Mouse (Mus musculus) ZHBTc4 (cell line): Measurements from ENCODE around the gene Cdh24.

ENCODE experiments used
- DNase-seq: peaks from one replicate; pipeline ENCODE4 v3.0.0-alpha.2; 2011; ENCODE audit warnings: low read depth, low spot score

Cdh24 gene

GRCm38 (mm10) chr14:54641305-54641969 lies at the start of gene Cdh24:
TSS of gene Cdh24 (minus strand) at chr14:54641364.
- DNase-seq: peak; percentile 91

GRCm38 (mm10) chr14:54687251-54687650 lies 46.1 kb upstream of the Cdh24 start:
- no peak for DNase-seq

DNA sequence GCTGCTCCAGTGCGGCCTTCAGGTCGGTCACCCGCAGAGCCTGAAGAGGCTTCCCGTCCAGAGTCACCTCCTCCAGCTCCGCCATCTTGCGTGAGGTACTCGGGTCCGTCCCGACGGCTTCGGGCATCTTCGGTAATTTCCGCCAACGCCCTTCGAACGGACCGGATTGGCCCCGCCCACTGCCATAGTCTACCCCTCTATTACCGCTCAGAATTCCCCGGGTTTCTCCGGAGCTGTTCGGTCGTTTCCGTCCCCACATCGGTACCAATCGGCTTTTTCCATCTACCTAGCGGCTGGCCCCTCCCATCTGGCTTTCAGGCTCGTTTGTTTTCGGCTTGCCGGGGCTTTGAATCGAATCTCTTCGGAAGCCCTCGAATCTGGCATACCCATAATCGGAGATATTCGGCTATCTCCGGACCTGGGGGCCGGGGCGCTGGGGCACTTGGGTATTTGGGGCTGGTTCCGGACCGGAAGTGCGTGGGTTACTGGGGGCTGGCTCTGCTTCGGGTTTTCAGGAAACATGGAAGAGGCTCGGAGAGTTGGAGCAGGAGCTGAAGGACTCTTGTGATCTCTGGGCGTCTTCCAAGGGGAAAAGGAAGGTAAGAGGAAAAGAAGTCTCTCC lies 45.5 kb upstream of the Cdh24 start, which contains the start of gene Acin1:
Gene Acin1 (minus strand): TSS at position 410 of the 622 bp plus-strand sequence.
- DNase-seq: peak; percentile 97

GRCm38 (mm10) chr14:54686063-54686521 lies 44.9 kb upstream of the Cdh24 start, which contains the start of gene 1700123O20Rik:
TSS of gene 1700123O20Rik (plus strand) at chr14:54686216.
- peak; percentile 95 for DNase-seq

DNA sequence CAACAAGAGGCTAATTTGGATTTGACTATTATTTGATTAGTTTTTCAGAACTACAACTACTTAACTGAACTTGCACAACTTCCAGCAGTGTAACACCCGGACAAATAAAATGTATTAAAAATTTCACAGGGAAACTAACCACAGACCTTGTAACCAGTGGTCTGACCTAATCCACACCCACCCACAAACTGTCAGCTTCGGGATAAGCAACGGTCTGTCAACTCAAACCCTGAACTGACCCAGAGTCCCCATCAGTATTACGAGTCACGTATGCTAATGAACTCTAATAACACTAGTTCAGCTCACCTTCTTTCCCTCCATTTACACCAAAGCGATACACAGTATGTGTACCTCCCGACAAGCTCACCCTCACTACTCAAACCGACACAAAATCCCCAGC lies 44.3 kb upstream of the Cdh24 start:
- DNase-seq: no peak

DNA sequence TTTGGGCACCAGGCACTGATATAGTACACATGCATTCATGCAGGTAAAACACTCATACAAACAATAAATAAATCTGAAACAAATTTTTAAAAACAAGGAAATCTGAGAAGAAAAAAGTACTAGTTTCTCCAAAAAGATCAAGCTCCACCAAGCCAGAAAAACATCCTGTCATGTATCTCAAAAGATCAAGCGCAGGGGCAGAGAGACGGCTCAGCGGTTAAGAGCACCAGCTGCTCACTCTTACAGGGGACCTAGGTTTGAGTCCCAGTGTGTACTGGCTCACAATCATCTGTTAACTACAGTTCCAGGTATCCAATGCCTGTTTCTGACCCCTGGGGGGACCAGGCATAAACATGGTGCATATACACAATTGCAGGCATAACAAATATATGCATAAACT lies 41.2 kb upstream of the Cdh24 start:
- DNase-seq: no peak

DNA sequence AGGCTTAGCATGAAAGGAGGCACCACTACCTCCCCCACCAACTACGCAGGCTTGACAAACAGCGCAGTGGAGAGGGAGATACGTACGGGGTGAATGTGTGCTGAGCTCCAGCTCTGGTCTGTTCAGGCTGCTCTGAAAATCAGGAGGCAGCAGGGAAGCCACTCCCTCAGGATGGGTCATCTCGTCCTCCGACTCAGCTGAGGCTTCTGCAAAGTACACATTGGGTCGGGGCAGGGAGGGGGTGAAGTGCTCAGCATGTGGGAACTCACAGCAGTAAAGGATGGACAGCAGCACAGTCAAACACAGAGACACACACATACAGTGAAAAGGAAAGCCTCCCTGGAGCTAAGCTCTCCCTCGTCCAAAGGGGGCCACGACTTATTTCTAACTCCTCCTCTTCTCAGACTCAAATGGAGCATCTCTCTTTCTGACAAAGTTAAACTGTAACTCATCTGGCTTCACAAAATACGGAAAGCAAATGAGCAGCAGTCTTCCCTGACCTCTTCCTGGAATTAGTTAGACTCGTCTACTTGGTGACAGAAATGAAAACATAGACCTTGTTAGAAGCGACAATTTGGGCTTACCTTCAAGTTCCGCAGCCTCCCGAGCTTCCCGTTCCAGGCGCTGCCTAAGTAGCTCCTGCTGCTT lies 37.6 kb upstream of the Cdh24 start:
- DNase-seq: peak; percentile 44

GRCm38 (mm10) chr14:54676290-54676689 lies 35.1 kb upstream of the Cdh24 start:
- no peak for DNase-seq

- DNase-seq: no peak
These were observed 33.2 kb upstream of the Cdh24 start for GRCm38 (mm10) chr14:54674317-54674716.

DNA sequence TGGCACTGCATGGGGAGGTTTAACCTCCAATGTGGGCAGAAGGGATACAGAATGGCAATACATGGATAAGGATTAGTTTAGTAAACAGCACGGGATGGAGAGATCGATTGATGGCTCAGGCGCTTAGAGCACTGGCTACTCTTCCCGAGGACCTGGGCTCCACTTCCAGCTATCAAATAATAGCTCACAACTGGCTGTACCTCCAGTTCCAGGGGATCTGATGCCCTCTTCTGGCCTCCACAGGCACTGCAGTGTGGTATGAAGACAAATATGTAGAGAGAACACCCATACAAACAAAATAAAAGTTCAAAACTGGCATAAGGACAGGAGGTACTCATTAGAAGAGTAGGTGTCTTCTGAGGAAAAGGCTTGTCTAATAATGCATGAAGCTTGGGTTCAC lies 28.2 kb upstream of the Cdh24 start:
- peak; percentile 69 for DNase-seq

DNA sequence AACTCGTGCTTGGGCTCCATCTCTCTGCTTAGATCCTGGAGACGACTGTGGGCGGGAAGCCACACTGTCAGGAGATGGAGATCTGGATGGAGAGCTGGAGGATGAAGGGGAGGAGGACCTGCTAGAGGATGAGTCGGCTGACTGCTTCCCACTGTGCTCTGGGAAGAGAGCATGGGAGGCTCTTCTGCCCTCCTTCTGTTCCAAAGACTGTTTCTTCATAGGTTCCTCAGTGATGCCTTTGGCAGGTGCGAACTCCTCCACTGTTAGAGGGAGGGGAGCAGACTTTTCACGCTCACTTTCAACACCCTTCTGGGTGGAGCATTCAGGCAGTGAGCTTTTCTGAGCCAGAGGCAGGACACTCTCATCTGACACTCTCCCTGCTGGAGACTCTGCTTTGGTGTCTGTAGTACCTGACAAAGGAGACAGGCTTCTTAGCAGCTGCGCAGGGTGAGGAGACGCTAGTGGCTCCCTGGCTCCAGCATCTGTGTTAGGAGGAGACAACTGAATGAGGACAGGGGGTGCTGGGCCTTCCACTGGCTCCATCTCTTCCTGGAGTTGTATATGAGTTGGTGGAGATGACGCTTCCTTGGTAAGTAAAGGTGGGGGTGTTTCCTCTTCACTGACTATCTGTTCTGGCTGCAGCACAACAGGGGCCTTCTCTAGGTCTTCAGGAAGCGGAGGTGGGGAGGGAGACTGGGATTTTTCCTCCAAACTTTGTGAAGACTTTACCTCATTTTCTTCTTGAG lies 23.5 kb upstream of the Cdh24 start:
- no peak for DNase-seq

GRCm38 (mm10) chr14:54660009-54660408 lies 18.8 kb upstream of the Cdh24 start:
- DNase-seq: peak; percentile 67

DNA sequence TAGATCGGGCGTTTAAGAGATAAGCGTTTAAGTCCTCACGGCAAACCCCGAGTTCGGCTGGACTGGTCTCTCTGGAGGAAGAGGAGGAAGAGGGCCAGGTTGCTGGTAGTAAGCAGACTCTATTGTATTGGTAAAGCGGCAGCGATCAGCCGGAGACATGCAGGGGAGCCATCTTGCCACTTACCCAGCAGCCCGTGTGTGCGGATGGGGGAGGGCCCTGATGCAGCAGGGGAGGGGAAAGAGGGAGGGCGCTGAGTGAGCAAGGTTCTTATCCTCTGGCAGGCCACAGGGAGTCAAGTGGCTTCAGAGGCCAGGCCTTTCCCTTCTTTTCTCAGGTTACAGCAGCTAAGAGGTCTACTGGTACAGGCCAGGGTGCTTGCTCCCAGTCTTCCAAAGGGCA lies 12.3 kb upstream of the Cdh24 start:
- DNase-seq: peak; percentile 93

DNA sequence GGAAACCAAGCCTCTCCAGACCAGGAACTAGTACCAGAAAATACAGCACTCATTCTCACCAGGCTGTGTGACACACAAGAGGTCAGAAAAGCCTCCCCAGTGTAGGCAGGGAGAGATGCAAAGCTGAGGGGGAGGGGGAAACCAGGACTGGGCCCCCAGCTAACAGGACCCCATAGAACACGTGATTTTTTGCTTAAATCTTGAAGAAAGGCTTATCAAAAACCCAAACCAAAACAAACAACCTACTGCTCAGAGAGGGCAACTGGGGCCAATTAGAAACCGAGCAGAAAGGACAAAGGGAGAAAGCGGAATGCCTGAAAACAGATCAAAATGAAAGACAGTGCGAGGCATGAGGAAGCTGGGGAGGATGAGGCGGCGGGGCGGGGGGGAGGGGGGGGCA lies 11.6 kb upstream of the Cdh24 start:
- DNase-seq: no peak

DNA sequence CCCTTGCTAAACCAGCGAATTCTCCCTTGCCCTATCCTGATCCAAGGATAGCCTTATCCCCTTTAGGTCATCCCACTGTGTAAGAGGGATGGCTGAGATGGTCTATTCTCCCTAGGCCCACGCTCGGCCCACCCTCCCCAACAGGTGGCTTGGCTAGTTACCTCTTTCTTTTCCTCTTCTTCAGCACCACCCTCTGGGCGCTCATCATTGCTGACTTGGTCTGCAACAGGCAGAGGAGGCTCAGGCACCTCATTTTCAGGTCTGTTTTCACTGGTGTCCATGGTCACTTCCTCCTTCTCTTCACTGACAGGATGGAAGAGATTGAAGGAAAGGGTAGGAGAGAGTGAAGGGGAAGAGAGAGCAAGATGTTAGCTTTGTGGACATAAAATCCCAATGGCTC lies 10.4 kb upstream of the Cdh24 start:
- no peak for DNase-seq

DNA sequence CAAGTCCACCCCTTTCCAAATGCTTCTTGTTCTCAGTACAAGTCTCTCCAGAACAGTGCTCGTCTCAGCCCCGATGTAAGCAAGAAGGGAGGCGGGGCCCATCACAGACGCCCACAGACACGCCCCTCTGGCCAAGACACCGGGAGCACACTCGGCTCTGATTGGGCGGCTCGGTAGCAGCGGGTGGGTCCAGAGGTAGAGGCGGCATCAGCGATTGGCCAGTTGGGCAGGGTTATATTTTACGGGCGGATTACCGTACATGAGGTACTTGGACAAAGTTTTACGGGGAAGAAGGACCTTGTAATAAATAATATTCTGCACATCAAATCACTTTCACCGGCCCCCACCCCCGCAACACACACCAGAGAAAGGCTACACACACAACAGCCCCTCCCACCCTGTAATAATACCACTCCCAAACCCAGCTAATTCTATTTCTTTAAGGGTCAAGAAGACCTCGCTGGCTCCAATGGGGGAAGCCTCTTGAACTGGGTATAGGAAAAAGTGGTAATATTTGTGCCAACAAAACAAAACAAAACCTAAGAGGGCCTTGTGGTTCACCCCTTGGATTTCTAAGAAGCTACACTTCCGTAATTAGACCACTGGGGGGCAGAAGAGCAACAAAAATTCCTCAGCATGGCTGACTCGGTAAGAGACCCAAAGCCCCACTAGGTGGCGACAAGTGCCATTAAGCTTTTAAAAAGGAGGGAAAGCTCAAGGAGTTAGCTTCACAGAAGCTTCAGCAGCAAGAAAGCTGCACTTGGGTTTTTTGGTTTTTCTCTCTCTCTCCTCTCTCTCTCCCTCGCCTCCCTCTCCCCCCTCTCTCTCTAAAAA lies 9.7 kb upstream of the Cdh24 start:
- DNase-seq: peak; percentile 95

DNA sequence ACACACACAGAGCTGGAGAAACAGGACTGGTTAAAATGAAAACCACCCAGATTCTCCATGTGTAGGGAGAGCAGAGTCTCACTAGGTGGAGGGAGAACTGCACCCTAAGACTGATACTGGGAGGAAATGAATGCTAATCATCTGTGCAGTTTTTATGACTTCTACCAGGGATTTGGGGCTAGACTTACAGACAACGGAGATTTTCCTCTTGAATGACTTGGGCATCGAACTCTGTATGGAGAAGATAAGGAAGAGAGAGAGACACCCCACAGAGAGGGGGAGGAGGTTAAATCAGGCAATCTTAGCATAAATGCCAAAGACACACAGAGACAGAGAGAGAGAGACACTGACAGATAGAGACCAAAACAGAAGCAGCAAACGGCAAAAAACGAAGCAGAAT lies 6.7 kb upstream of the Cdh24 start:
- DNase-seq: no peak

DNA sequence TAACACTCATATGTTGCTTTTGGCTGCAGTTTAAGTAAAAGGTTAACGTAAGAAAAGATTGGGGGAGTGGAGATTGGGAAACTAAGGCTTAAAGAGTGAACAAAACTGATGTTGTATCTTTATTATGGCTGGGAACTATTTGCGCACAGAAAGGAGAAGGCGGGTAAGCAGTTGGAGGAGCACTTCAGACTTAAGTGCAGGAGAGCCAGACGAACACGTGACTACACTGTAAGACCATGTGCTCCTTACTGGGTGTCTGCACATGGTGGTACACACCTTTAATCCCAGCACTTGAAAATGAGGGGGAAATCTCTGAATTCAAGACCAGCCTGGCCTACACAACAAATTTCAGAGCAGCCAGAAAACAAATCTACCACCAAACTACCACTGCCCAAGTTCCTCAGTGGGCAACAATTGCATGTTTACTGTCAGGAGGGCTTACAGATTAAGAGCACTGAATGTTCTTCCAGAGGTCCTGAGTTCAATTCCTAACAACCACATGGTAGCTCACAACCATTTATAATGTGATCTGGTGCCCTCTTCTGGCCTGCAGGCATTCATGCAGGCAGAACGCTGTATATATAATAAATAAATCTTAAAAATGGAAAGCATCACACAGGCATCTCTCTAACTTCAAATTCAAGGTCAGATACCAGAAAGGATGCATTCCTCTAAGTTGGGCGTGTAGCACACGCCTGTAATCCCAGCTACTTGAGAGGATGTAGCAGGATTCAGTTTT lies 5.9 kb upstream of the Cdh24 start:
- DNase-seq: no peak

- DNase-seq: no peak
These were observed 5.3 kb upstream of the Cdh24 start for GRCm38 (mm10) chr14:54646455-54646854.

- DNase-seq: no peak
These were observed 3.1 kb upstream of the Cdh24 start for GRCm38 (mm10) chr14:54644294-54644693.
